Mouse (Mus musculus): Measurements from ENCODE around the gene Vps16.

- TF ChIP-seq CTCF (IDR thresholded peaks at IDR 0.05; ENCODE audit: low read depth, low read length) = no peak
- TF ChIP-seq POLR2A (IDR thresholded peaks at IDR 0.05; ENCODE audit: borderline replicate concordance, low read depth, low read length) = no peak
Observed at GRCm38 (mm10) chr2:130436769-130437168, 12.6 kb downstream of the Vps16 start.
